Mouse (Mus musculus): ENCODE results near the gene 1700013G24Rik. TPM values are rescaled to one million over a fixed set of nuclear protein-coding genes. Genes with fewer than 3 reads are reported as not detected.

1700013G24Rik gene
- total RNA-seq, 4 experiments from 2014 or later: not detected

GRCm38 (mm10) chr4:137476065-137476760, 23.1 kb downstream of the 1700013G24Rik start:
- DNase-seq (ENCODE audit: low spot score in 2 of 2): peak; percentile 10 to 68

GRCm38 (mm10) chr4:137476761-137477237, 23.7 kb downstream of the 1700013G24Rik start:
- DNase-seq (ENCODE audit: low spot score in 2 of 2): no peak

GRCm38 (mm10) chr4:137477611-137478010, 24.5 kb downstream of the 1700013G24Rik start:
- no peak for DNase-seq (ENCODE audit: low spot score in 2 of 2)

- DNase-seq (ENCODE audit: low spot score in 2 of 2): no peak
Observed at GRCm38 (mm10) chr4:137478306-137478705, 25.2 kb downstream of the 1700013G24Rik start.

- no peak for DNase-seq (ENCODE audit: low spot score in 2 of 2)
Observed at GRCm38 (mm10) chr4:137479757-137480156, 26.7 kb downstream of the 1700013G24Rik start.

- no peak for DNase-seq (ENCODE audit: low spot score in 2 of 2)
Observed at GRCm38 (mm10) chr4:137480191-137480992, 27.3 kb downstream of the 1700013G24Rik start.

- DNase-seq (ENCODE audit: low spot score in 2 of 2): no peak
Observed at GRCm38 (mm10) chr4:137480993-137481340, 27.9 kb downstream of the 1700013G24Rik start.

GRCm38 (mm10) chr4:137481381-137482030, 28.4 kb downstream of the 1700013G24Rik start:
- DNase-seq (ENCODE audit: low spot score in 2 of 2): no peak

GRCm38 (mm10) chr4:137483871-137484270, 30.8 kb downstream of the 1700013G24Rik start:
- no peak for DNase-seq (ENCODE audit: low spot score in 2 of 2)

GRCm38 (mm10) chr4:137484586-137484985, 31.5 kb downstream of the 1700013G24Rik start:
- no peak for DNase-seq (ENCODE audit: low spot score in 2 of 2)

GRCm38 (mm10) chr4:137485258-137485960, 32.3 kb downstream of the 1700013G24Rik start:
- no peak for DNase-seq (ENCODE audit: low spot score in 2 of 2)

- DNase-seq (ENCODE audit: low spot score in 2 of 2): no peak
Observed at GRCm38 (mm10) chr4:137486081-137487014, 33.3 kb downstream of the 1700013G24Rik start.

- no peak for DNase-seq (ENCODE audit: low spot score in 2 of 2)
Observed at GRCm38 (mm10) chr4:137487286-137488000, 34.4 kb downstream of the 1700013G24Rik start.

- no peak for DNase-seq (ENCODE audit: low spot score in 2 of 2)
Observed at GRCm38 (mm10) chr4:137488038-137488437, 35.0 kb downstream of the 1700013G24Rik start.

GRCm38 (mm10) chr4:137488571-137489303, 35.7 kb downstream of the 1700013G24Rik start:
- DNase-seq (ENCODE audit: low spot score in 2 of 2): no peak

GRCm38 (mm10) chr4:137489996-137490395, 36.9 kb downstream of the 1700013G24Rik start:
- no peak for DNase-seq (ENCODE audit: low spot score in 2 of 2)

GRCm38 (mm10) chr4:137492563-137492962, 39.5 kb downstream of the 1700013G24Rik start:
- no peak for DNase-seq (ENCODE audit: low spot score in 2 of 2)

GRCm38 (mm10) chr4:137493187-137493586, 40.1 kb downstream of the 1700013G24Rik start:
- DNase-seq (ENCODE audit: low spot score in 2 of 2): no peak
